Mouse (Mus musculus) CD4-positive, CD25-positive, alpha-beta regulatory T cell, adult 4 months (primary cell): ENCODE results near the gene Vrk2. TPM values are rescaled to one million over a fixed set of nuclear protein-coding genes. Genes with fewer than 3 reads are reported as not detected.

Source experiments
- ATAC-seq: one replicate; pipeline ENCODE4 v1.8.0; 2017
- polyA plus RNA-seq, 2 experiments: library from polyadenylated mRNA; unstranded; fragments of 100-300 nt; shearing (Covaris generic); gene quantifications; one replicate each; pipeline ENCODE4 v1.2.1; 2017

Gene Vrk2
- polyA plus RNA-seq, result 10 to 100 TPM; 48.1 to 52.4 TPM

DNA sequence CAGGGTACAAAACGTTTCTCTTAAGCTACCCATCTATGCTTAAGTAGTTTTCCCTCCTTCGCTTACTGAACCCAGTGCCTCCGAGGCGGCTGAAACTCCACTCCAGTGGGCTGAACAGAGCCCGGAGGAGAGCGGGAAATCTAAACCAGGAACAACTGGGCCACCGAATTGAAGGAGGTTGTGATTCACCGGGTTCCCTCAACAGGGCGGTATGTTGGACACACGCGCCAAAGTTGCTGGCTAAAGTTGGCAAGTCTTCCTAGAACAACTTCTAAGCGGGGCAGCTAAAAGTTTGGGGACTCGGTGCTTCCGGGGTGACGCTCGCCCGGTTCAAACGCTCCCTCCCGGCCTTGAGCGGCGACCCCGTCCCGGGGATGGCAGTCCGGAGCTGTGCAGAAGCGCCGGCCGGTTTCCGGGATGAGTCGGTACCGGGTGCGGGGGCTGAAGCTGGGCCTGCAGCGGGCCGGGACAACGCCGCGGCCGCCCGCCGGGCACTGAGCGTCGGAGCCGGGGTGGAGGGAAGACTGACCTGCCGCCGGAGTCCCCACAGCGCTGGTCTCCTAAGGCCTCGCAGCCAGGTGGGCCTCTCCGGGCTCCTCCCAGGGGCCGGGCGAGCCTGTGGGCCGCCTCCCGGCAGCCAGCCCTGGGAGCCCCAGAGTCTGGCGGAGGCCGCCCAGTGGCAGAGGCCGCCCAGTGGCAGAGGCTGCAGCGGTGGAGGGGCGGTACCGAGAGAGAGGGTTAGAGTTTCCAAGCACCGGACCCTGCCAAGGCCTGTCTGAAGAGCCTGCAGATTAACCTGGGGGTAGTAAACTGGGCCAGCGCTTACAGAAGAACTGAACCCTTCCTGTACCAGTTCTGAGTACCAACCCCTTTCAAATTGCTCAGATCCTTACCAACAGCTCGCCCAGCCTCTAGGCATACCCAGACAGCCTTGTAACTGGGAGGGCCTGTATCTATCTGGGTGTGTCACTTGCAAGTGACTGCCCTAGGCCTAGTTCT is at the start of gene Vrk2, which contains the start of gene Gm6899:
Vrk2 (minus strand) TSS at position 939 of the 999 bp plus-strand sequence.
Gm6899 (plus strand) TSS at position 181 of the 999 bp plus-strand sequence.
- ATAC-seq, result peak; percentile 89

DNA sequence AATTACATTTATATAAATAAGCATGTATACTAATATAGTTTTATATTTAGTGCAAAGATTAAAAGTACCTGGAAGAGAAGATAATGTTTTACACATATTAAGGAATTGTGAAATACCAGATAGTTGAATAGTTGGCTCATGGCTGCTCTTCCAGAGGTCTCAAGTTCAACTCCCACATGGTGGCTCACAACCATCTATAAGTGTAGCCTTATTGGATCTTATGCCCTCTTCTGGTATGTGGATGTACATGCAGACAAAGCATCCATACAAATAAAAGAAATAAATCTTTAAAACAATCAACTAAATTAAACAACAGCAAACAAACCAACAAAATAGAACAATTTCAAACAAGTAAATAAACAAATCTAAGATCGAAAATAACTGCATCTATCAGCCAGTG is 48.3 kb upstream of the Vrk2 start:
- no peak for ATAC-seq

DNA sequence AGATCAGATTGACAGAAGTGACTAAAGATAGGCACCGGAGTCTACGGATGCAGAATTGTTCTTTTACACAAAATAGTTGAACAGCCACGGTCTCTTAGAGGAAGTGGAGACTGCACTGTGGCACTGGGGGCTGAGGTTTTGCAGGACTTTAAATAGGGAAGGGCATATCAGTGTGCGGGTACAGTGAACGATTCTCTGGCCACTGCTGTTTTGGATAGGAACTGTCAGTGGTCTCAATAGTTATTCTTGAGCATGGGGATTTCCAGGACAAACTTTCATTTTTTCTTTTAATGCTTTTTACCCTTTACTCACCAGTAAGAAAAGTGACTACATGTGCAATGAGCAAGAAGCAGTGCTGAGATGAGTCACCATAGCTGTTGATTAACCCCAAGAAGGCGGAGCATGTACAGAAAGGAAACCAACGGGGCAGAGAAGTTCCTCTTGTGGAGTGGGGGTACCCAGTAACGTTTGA is 46.6 kb upstream of the Vrk2 start:
- peak; percentile 98 for ATAC-seq

DNA sequence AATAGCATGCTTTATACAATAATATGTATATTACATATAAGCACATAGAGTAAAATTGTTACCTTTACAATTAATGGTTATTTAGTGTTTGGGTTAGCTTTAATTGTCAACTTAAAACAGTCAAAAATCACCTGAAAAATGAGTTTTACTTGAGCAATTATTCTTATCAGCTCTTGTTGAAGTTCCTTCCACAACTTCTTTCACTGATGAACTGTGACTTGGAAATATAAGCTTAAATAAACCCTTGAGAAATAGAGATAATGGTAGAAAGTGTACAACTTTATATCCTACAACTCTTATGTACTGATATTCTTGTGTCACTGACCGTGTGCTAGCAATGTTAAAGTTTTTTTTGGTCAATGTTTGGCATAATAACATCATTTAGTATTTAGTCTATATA is 42.4 kb upstream of the Vrk2 start:
- no peak for ATAC-seq

DNA sequence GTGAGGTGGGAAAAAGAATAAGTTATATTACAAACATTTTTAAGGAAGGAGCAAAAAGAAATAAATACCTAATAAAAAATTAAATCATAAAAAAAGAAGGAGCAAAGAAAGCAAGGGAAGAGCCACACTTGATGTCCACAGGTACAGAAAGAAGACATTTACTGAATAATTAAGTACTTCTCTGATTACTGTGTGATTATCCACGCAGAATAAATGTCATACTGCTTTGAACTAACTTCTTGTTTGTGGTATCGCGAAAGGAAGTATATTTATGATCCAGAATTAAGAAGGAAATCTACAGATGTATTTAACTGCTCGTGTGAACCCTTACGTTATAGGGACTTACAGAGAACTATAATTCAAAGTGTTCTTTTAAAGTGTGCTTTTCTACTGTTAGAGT is 28.9 kb upstream of the Vrk2 start:
- ATAC-seq, result no peak

DNA sequence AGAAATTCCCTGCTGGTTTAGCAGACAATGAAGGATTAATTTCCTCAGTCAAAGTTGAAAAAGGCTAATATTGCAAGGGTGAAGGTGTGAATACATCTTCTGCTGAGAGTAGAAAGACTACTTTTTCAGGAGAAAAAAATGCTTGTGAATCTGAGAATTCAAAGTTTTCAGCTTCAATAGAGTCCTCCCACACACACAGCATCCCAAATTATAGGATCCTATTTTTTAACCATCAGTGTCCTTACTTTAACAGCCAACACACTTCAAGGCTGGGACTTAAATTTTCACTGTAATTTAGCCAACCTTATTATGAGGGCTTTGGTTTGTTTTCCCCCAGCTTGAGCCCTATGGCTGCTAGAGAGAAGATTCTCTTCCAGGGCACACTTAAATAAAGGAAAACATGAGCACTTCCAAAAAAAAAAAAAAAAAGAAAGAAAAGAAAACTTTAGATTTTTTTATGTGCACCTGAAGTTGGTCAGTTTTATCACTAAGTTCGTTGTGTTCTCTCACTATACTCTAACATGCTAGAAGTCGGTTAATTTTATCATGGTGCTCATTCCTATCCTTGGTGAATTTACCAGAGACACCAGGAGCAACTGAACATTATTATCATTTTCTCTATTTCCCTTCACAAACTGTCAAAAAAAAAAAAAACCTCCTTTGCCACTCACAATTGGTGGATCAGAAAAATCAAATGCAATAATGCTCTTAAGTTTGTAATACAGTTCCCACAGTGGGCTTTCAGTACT is 24.9 kb upstream of the Vrk2 start:
- ATAC-seq, result no peak

DNA sequence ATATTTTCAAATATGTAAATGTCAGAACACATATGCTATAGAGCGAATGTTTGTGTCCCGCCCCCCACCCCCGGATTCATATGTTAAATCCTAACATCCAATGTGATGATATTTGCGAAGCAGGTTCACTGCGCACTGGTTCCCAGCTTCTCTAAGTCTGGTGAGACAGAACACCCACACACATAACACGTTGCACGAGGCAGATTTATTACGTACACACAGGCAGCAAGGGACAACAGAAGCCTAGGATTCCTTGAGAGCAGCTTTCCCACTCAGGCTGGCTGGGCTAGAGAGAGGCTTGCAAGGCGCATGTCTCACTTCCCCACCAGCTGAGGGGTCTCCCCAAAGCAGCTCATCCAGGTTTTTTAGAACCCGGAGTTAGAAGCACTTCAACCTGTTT is 15.0 kb upstream of the Vrk2 start:
- no peak for ATAC-seq

DNA sequence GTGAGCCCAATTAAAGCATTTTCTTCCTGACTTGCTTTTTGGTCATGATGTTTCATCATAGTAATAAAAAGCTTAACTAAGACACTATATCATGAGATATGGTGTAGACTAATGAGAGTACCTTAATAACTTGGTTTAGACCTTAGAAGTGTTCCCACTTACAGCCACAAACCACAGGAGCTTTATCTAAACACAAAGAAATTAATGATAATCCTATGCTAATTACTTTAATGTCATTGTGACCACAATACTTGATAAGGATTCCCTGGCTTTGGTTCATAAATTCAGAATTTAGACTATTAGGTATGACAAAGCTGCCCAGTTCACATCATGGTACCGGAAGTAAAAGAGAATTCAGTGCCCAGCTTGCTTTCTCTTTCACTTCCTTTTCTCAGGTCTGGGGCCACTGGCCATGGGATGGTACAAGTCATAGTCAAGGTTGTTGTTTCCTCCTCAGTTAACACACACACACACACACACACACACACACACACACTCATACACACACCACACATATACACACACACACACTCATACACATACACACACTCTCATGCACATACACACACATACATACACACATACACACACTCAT is 10.4 kb upstream of the Vrk2 start:
- no peak for ATAC-seq

DNA sequence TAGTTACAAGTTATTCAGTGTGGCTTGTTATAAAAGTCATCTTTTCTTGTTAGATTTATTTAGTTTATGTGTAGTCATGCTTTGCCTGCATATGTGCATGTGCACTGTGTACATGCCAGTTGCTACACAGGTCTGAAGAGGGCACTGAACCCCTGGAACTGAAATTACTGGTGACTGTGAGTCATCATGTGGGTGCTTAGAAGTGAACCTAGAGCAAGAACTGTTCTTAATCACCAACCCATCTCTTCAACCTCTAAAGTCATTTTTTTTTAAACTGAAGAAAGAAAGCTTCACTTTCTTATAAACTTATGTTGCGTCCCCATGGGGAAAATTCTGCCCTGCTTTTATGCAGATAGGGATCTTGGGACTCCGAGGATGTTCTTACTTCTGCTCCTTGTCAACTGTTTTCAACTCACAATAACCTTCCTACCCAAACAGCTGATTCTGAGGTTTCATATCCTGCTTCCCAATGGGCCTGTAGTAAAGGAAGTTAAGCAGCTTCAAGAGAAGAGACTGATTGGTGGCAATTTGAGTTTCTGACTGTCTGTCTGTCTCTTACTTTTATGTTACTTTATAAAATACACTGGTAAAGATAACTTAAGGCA is 7.9 kb upstream of the Vrk2 start:
- ATAC-seq, result peak; percentile 43

DNA sequence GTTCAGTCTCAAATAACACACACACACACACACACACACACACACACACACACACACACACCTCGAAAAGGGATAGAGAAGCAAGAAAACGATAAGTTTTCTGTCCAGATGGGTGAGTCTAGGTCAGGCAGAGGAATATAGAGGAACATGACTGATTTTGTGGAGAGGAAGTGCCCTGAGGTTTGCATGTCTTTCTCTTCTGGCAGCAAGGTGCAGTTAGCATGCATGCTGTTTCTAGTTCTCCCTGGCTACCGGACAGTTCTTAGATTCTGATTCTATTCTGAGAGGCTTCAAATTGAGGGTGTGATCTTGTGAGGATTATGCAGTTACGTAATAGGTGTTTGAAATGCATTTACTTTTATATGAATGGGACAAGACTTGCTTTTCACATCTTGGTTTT is 6.9 kb upstream of the Vrk2 start:
- no peak for ATAC-seq

DNA sequence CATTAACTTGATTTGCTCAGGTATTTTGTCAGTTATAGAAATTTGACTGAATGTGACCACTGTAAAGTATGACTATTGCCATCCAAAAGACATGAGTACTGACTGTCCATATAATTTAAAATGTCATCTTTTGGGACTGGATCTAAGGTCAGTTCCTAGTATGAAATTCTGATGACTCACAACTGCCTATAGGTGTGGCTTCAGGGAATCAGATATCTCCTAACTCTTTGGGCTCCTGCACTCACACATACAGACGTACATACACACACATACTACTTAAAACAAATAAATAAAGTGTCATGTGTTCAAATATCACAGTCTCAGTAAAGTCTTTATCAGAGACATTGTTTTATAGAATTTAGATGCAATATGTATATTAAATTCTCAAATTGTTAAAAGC is 5.1 kb upstream of the Vrk2 start:
- no peak for ATAC-seq

DNA sequence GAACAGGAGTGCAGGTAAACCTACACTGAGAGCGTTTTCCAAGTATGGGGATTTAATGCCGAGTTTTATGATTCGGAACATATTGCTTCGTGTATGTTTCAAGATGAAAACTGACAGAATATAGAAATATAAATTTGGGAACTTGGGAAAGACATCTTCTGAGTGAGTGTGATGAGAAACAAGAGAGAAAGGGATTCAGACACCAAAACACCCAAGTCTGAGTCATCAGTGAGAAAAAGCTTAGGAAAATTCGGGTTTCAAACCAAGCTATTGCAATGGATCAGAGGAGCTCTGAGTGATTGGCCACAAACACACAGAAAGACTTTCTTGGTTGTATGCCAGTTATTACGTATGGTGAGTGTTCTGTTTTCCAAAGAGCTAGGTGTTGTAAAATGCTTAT is 4.0 kb upstream of the Vrk2 start:
- ATAC-seq, result no peak

DNA sequence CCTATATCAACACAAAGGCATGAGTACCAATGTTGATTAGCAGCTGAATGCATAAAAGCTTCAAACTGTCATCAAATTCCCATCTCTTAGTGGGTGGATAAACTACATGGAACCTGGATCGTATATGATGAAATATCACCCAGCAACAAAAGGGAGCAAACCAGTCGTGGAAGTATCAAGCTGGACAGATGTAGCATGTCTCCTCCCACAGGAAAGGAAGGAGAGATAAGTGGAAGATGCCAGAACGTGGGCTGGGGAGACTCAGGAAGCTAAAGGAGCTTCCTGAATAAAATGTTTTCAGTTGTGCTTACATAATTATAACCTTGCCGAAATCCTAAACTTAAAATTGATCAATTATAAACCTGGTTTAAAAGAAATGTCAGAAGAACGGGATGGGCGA is 3.3 kb upstream of the Vrk2 start:
- no peak for ATAC-seq

DNA sequence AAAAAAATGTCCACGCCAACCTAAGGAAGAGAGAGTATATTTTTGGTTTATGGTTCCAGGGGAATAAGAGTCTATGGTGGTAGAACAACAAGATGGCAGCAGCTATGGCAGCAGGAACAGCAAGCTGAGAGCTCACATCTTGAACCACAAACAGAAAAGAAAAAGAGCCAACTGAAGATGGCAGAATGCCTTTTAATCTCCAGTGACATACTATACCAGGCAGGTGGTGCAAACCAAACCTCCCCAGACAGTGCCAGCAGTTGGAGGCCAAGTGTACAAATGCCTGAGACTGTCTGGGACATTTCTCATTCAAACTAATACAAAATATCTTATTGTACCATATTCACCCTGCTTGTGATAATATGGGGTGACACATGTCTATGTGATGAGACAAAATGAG is 2.4 kb upstream of the Vrk2 start:
- ATAC-seq, result no peak

DNA sequence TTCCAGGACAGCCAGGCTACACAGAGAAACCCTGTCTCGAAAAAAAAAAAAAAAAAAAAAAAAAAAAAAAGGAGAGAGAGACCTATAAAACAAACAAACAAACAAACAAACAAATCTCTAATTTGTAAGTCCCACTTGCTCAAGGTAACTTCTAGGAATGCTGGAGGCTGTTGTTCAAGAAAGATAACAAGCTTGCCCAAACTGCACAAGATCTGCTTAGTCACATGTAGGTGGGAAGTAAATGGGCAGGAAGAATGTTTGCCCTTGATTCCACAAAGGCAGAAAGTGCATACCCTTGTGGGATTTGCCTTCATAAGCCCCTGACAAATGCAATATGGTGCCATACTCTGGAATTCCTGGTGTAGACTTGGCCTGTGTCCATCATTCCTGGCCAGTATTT is 688 bp upstream of the Vrk2 start:
- no peak for ATAC-seq

DNA sequence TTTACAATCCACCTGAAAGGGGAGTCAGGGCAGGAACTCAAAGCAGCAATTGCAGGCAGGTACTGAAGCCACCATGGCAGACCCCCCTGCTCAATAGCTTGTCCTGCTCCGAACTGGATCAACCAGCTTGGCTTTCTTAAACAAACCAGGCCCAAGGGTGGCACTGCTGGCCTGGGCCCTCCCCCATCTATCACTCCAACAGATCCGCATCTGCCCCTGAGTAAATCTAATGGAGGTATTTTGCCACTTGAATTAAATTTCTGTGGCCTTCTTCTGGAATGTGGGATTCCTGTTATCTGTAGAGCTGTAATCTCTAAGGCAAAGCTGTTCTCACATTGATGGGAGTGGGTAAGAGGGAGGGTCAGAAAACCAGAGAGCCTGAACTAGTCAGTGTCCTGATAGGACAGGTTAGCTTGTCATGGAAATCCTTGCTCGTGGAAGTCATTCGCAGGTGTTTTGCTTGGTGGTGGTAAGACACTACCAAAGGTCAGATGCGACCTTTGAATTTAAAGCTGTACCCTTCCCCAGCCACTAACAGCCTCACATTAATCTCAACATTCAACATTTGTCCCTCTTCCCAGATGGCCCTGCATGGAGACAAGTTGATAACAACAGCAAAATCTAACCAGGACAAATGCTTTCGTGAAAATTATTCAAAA is 1.3 kb downstream of the Vrk2 start:
- no peak for ATAC-seq

DNA sequence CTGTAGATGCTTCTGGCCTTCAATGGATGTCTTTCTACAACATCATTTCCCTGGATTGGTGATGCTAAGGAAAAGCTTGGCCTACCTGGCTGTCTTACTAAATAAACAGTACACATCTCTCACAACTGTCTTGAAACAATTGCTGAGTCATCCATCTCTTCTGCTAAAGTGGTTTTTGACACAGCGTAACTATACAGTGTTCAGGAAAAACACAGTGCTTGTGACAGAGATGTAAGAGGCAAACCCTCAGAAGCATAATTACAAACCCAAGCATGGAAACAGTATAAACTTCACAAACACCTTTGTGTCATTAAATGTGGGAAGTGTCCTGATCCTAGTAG is 6.6 kb downstream of the Vrk2 start:
- ATAC-seq, result no peak

DNA sequence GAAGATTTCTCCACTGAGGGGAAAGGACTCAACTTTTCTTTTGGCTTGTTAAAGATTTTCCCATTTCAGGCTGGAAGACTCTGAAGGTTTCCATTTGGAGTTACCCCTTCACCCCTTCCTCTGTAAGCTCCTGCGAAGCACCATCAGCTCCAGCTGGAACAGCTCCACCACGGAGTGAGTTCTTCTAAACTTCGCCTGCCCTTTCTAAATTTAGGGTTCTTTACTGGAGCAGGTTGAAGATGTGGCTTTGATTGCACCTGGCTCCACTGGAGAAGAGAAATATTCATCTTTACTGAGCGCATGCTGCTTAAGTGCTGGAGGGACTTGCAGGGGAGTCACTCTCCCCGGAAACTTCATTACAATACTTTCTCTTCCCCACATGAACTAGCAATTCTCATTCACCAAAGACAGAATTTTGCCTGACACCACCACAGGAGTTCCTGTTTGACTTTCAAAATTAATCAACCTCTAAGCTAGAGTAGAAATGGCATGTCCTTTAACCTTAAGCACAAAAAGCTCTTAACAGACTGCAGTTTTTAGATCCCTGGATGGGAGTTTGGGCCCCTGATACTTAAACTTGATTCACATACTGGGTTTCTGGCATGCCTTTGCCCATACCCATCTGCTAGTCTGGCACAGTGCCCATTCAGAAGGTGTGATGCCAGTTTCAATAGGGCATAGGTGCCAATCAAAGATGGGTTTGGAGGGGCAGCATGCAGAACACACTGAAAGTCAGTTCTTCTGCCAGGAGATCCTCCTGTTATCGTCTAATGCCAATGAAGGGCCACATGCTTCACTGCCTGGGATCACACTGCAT is 7.2 kb downstream of the Vrk2 start:
- peak; percentile 41 for ATAC-seq

DNA sequence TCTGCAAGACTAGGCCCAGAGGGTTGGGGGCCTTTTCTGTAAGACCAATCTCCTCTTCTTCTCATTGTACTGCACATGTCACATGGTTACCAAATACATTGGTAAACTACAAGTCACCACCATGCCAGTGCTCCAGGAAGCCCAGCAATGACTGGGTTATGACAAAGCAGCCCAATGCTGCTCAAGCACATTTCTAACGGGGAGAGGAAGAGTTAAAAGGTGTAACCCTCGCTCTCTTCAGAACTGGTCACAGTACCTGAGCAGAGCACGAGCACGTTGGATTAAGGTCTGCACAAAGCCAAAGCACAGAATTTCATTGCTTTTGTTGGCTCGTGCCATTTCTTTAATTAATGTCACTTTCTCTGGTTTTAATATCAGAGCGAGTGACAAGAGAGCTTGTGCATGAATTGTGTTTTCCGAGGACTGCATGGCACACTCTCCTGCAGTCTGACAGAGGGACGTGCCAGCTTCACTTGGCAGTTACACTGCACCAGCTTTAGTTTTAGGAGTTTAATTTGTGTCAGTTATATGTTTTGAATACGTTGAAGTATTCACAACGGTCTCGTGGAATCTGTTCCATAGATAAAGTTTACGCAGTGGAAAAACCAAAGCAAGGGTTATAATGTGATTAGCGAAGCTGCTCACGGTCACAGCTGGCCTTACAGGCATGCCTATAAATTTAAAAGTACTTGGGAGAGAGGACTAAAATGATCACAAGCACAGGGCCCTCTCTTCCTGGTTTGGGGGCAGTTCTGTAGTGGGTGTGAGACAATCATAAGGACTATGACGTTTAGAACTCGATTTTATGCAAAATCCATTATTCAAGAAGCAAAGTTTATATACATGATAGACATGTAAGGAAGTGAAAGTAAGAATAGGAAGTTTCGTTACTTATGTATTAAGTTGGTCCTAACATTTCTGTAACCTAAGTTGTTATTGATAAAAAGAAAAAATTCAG is 8.1 kb downstream of the Vrk2 start:
- no peak for ATAC-seq

DNA sequence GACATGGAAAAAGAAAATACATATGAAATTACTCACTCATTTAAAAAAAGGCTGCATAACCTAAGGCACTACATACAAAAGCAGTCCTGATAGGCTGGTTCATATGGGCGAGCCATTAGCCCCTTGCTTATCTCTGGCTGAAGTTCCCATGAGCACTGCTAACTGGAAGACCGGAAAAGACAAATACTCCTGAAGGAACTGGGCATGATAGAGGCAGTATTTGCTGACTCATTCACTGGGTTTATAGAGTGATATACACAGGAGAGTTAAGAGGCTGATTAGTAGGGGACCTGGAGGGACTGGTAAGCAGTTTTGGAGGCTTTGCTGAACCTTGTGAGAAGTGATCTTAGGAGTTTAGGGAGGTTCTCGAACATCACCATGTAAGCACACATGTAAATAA is 42.2 kb downstream of the Vrk2 start:
- ATAC-seq, result no peak
